Mouse (Mus musculus) lung, adult 2 months (tissue): Measurements from ENCODE around the gene Rexo4.

Experiments
- CTCF ChIP-seq: fragments of 200-500 bp; IDR thresholded peaks from 2 replicates; pipeline ENCODE4 v1.5.1; 2011; ENCODE audit warnings: mild to moderate bottlenecking, low read length, control low read depth; ENCODE audit not compliant: insufficient read depth
- POLR2A ChIP-seq: fragments of 200-500 bp; IDR thresholded peaks from 2 replicates; pipeline ENCODE4 v1.6.1; 2011; ENCODE audit warnings: low read depth, mild to moderate bottlenecking, control low read depth, low read length, borderline replicate concordance; ENCODE audit errors: extremely low read depth

DNA sequence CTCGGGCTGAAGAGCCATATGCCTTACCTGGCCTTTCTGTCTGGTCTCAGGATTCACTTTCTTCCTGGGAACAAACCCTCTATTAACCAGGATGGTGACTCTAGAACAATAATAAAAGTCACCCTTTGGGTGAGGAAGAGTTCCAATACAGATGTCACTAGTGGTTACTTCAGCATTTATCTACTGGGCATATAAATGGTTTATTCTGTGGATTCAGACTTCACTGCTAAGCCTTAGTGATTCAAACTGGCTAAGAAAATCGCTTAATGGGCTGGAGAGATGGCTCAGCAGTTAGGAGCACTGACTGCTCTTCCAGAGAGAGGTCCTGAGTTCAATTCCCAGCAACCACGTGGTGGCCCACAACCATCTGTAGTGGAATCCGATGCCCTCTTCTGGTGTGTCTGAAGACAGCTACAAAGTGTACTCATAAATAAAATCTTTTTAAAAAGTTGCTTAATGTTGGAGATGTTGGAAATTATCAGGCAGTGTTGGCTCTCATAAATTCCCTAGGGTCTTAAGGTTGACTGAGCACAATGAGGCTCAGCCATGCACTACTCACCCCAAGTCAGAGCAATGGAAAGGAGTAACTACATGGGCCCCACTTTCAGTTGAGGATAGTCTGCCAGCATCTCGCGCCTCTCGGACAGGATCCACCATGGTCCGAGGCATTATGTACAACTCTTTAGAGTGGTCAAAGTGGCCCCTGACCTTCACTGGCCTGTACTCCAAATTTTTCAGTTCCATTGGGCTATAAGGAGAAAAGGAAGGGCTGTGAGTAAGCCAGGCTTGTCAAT lies 49.8 kb downstream of the Rexo4 start:
- TF ChIP-seq CTCF (no peak), POLR2A (no peak)
